Mouse (Mus musculus) liver, embryonic 12.5 days (tissue): ENCODE measurements around the gene Acsl3. TPM values are rescaled to one million over a fixed set of nuclear protein-coding genes. Genes with fewer than 3 reads are reported as not detected.

ENCODE experiments used
- ATAC-seq: fragments of 200-750 bp; cut with Nextera tagmentation; 2 replicates; pipeline ENCODE4 v1.8.0; 2017; ENCODE audit warnings: moderate number of reproducible peaks, mild to moderate bottlenecking, moderate library complexity
- H3K27ac ChIP-seq: fragments of 300-500 bp; sonication (generic); 2 replicates; pipeline ENCODE4 v1.5.1; 2016; ENCODE audit warnings: mild to moderate bottlenecking
- H3K27me3 ChIP-seq: fragments of 300-500 bp; sonication (generic); replicated peaks from 2 replicates; pipeline ENCODE4 v1.6.1; 2016; ENCODE audit warnings: mild to moderate bottlenecking, moderate library complexity
- H3K36me3 ChIP-seq: fragments of 300-500 bp; sonication (generic); 2 replicates; pipeline ENCODE4 v1.6.1; 2016; ENCODE audit warnings: mild to moderate bottlenecking, moderate library complexity
- H3K4me1 ChIP-seq: fragments of 300-500 bp; sonication (generic); 2 replicates; pipeline ENCODE4 v1.6.1; 2016
- H3K4me2 ChIP-seq: fragments of 300-500 bp; sonication (generic); 2 replicates; pipeline ENCODE4 v1.6.1; 2016; ENCODE audit warnings: mild to moderate bottlenecking, moderate library complexity
- H3K4me3 ChIP-seq: fragments of 300-500 bp; sonication (generic); 2 replicates; pipeline ENCODE4 v1.5.1; 2016; ENCODE audit warnings: mild to moderate bottlenecking, moderate library complexity
- H3K9ac ChIP-seq: fragments of 300-500 bp; sonication (generic); 2 replicates; pipeline ENCODE4 v1.6.1; 2016; ENCODE audit warnings: mild to moderate bottlenecking, moderate library complexity
- H3K9me3 ChIP-seq: fragments of 300-500 bp; sonication (generic); replicated peaks from 2 replicates; pipeline ENCODE4 v1.6.1; 2016; ENCODE audit warnings: mild to moderate bottlenecking, moderate library complexity
- WGBS: fragments of 180-500 bp; shearing (Covaris S2); methylation state at CpG from one replicate; pipeline ENCODE4 v1.1.7; 2016; ENCODE audit not compliant: insufficient replicate concordance; 5-methylcytosine and 5-hydroxymethylcytosine counted together
- polyA plus RNA-seq: library from polyadenylated mRNA; unstranded; fragments of >200 nt; fragmentation: Nextera tagmentation; extraction: Ambion mirVana; gene quantifications from 2 replicates; pipeline ENCODE4 v1.2.1, GENCODE M21; 2016

Acsl3 gene
- polyA plus RNA-seq, 1 experiment from 2014 or later = 29.8 TPM

DNA sequence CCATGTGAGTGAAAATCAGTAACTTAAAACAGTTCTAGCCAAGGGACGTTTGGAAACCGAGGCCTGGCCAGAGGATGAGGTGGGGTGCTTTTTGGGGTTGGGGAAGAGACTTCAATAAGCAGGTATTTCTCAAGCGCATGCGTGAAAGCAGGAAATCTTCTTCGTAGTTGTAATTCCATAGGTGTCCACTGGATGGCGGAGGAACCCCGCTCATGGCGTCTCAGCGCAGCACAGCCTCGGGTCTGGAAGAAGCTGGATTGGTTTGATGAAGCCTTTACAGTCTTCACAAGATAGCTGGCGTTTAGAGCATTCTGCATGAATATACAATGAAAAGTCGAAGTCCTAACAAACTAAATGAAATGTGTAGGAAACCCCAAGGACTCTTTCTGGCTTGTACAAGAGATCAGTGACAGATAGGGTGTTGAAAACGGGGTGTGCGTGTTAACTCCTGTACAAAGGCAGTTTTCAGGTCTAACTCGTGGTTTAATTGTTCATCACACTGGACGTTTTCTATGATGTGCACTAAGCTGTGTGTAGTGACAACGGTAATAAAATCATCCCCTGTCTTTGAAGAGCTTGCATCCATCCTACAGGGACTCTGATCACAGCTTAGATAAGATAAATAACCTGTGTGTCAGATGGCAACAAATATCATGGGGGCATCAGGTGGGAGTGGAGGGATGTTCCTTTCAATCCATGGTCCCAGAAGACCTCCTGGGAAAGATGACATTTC lies 67.0 kb downstream of the Acsl3 start:
- H3K4me1 ChIP-seq = no peaks in the 10 kb centered on the region
- H3K27me3 ChIP-seq = no peaks in the 10 kb centered on the region
- no peaks in the 10 kb centered on the region for H3K9me3 ChIP-seq
- no peak for ATAC-seq
- H3K4me3 ChIP-seq = no peak overlapping the region
- H3K27ac ChIP-seq = no peak overlapping the region
- 13% methylated on average over 17 of the region's 17 CpGs for WGBS
- H3K4me2 ChIP-seq = no peak overlapping the region
- H3K36me3 ChIP-seq = no peaks in the 10 kb centered on the region
- H3K9ac ChIP-seq = no peak overlapping the region

DNA sequence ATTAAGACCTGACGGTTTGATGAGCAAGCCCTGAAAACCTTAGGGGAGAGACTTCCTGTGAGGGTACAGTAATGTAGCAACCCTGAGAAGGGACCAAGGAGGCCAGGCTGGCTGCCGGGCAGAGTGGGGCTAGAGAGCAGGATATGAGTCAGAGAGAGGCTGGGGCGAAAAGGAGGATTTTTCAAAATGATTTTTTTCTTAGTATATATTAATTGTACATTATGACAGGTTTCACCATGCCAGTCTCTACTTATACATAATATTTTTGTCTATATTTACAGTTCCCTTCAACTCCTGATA lies 67.5 kb downstream of the Acsl3 start:
- Histone ChIP-seq H3K4me1 (no peaks in the 10 kb centered on the region), H3K4me3 (no peak overlapping the region), H3K27me3 (no peaks in the 10 kb centered on the region), H3K36me3 (no peaks in the 10 kb centered on the region), H3K9me3 (no peaks in the 10 kb centered on the region), H3K4me2 (no peak overlapping the region), H3K9ac (no peak overlapping the region), H3K27ac (no peak overlapping the region)
- WGBS = 33% methylated on average over 3 of the region's 3 CpGs
- ATAC-seq = no peak

DNA sequence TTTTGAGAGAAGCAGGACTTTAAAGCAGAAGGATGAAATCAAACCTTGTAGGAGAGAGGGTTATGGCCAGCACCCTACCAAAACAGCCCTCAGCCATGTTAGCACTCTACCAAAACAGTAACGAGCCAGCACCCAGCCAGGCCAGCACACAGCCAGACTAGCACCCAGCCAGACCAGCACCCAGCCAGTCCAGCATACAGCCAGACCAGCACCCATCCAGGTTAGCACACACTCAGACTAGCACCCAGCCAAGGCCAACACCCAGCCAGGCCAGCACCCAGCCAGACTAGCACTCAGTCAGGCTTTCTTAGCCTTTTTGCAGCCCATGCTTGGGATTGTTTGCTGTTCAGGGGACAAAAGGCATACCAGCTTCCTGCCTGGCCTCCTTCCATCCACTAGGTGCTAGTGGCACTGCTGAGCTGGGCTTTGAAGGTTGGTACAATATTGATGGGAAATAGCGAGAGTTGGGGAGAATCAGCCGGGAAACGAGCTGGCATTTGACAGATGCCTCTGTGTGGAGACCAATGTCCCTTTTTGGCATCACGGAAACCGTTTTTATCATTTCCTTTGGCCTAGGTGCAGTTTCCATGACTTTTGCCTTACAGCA lies 68.1 kb downstream of the Acsl3 start:
- H3K36me3 ChIP-seq = no peaks in the 10 kb centered on the region
- H3K4me2 ChIP-seq = no peak overlapping the region
- H3K27ac ChIP-seq = no peak overlapping the region
- ATAC-seq = no peak
- 51% methylated on average over 6 of the region's 6 CpGs for WGBS
- H3K4me3 ChIP-seq = no peak overlapping the region
- H3K9me3 ChIP-seq = no peaks in the 10 kb centered on the region
- H3K27me3 ChIP-seq = no peaks in the 10 kb centered on the region
- no peaks in the 10 kb centered on the region for H3K4me1 ChIP-seq
- no peak overlapping the region for H3K9ac ChIP-seq

DNA sequence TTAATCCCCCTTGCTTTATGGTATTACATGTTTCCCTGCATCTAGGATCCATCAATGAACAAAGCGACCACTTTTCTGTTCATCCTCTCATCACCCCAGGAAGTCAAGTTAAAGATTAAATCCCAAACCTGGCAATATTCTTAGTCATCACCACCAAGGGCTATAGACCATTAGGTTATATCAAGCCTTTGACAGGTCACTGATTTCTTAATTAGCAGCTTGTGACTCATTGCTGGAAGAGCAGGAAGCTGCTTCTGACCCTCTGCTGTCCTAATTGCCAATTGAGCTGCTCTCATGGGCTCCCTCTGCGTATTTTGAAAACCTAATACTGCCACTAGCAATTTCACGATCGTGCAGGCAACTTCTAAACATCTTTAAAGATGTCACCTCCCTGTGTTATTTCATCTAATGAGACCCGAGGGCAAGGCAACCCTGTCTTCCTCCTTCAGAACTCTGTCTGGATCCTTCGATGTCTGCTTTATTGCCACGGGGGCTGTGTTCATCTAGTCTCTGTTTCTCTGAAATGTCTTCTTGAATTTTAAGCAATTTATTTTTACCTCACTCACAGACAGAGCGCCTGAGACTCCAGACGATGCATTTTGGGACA lies 72.6 kb downstream of the Acsl3 start:
- Histone ChIP-seq H3K9me3 (no peaks in the 10 kb centered on the region), H3K27ac (no peak overlapping the region), H3K36me3 (no peaks in the 10 kb centered on the region), H3K4me3 (no peak overlapping the region), H3K27me3 (no peaks in the 10 kb centered on the region), H3K4me2 (no peak overlapping the region), H3K4me1 (no peaks in the 10 kb centered on the region), H3K9ac (no peak overlapping the region)
- WGBS = 61% methylated on average over 9 of the region's 9 CpGs
- ATAC-seq = no peak

DNA sequence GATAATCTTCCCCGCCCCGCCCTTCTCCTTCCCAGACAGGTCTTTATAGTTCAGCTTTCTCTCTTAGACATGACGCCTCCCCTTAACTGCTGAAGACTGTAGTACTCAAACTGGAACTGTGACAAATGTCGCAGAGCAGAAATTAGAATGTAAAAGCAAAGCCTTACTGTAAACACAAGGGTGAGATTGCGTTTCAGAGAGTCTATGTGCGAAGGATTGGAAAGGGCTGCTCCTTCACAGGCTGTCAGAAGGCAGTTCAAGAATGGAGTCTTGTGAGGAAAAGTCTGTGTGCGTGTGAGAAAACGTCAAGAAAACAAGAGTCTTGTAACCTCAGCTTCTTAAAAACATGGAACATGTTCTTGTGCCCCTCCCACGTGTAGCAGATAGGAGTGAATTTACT lies 74.7 kb downstream of the Acsl3 start:
- ATAC-seq = no peak
- no peaks in the 10 kb centered on the region for H3K36me3 ChIP-seq
- 62% methylated on average over 9 of the region's 9 CpGs for WGBS

DNA sequence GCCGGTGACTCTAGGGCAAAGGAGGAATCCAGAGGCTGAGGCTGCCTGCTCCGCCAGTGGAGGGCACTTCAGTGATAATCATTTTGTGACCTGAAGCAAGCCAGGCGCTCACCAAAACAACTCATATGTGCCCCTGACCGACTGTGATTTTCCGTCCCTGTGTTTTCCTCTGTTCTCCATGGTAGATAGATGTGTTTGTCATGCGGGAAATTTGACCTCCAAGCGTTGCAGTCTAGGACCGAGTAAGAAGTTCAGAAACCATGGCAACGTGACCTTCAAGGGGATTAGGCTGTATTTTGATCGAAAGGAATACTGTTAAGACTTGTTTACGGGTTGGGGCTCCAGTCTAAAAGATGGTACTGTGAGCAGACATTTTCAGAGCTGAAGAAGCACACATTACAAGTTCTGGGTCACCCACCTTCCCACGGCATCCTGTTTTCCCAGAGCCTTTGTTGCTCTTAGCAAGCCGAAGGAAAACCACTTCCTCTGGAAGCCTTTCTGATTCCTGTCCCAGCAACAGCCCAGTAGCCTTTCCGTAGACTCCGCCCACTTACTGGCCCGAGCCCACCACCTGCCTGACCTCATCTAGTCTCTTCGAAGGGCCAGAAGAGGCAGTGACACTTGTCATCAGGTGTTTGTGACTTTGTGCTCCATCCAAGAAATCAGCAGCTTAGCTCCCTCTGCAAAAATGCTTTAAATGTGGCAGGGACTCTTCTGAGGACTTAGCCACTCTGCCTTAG lies 76.8 kb downstream of the Acsl3 start:
- no peak overlapping the region for H3K4me3 ChIP-seq
- no peaks in the 10 kb centered on the region for H3K36me3 ChIP-seq
- no peaks in the 10 kb centered on the region for H3K9me3 ChIP-seq
- 48% methylated on average over 17 of the region's 17 CpGs for WGBS
- no peaks in the 10 kb centered on the region for H3K4me1 ChIP-seq
- no peak overlapping the region for H3K27ac ChIP-seq
- H3K27me3 ChIP-seq = no peaks in the 10 kb centered on the region
- H3K9ac ChIP-seq = no peak overlapping the region
- no peak for ATAC-seq
- no peak overlapping the region for H3K4me2 ChIP-seq

More for the DNA sequence above, 74.7 kb downstream of the Acsl3 start:
- H3K27ac ChIP-seq = no peak overlapping the region
- no peaks in the 10 kb centered on the region for H3K27me3 ChIP-seq
- no peak overlapping the region for H3K4me3 ChIP-seq
- no peaks in the 10 kb centered on the region for H3K9me3 ChIP-seq
- H3K4me1 ChIP-seq = no peaks in the 10 kb centered on the region
- H3K4me2 ChIP-seq = no peak overlapping the region
- H3K9ac ChIP-seq = no peak overlapping the region

DNA sequence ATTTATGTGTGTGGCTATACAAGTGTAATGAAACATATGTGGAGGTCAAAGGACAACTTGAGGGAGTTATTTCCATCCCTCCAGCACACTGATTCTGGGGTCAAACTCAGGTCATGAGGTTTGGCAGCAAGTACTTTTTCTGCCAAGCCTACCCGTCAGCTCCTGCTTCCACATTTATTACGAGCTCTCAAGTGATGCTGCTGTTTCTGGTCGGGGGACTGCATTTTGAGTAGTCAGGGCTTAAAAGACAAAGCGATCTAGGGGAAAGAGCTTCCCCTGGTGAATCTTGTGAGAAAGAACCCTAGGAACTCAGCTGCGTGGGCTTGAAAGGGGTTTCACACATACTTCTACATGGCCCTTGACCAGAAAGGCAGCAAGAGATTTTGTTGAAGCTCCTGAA lies 80.0 kb downstream of the Acsl3 start:
- ATAC-seq = no peak
- WGBS = 63% methylated on average over 5 of the region's 5 CpGs
- H3K9ac ChIP-seq = no peak overlapping the region
- no peaks in the 10 kb centered on the region for H3K4me1 ChIP-seq
- no peaks in the 10 kb centered on the region for H3K36me3 ChIP-seq
- H3K9me3 ChIP-seq = no peaks in the 10 kb centered on the region
- H3K4me3 ChIP-seq = no peak overlapping the region
- H3K27ac ChIP-seq = no peak overlapping the region
- H3K4me2 ChIP-seq = no peak overlapping the region
- H3K27me3 ChIP-seq = no peaks in the 10 kb centered on the region

DNA sequence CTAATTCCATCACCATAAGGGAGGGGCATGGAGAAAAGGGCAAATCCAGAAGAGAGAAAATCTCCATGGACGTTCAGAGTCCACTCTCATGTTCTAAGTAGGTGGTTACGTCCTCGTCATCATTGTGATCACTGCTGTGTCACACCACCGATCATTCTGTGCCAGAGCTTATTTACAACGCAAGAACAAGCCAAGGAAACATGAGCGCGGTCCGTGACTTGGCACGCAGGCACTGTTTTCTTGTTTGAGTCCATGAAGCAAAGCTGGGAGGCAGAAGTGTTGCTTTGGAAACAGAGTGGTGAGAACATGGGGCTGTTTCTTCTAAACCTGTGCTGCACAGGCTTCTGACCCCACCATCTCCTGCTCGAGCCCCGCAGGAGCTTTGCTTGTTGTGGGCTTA lies 83.1 kb downstream of the Acsl3 start:
- Histone ChIP-seq H3K4me1 (no peaks in the 10 kb centered on the region), H3K36me3 (no peaks in the 10 kb centered on the region), H3K27ac (no peak overlapping the region), H3K9ac (no peak overlapping the region), H3K27me3 (no peaks in the 10 kb centered on the region), H3K4me3 (no peak overlapping the region), H3K4me2 (no peak overlapping the region), H3K9me3 (no peaks in the 10 kb centered on the region)
- WGBS = 84% methylated on average over 11 of the region's 11 CpGs
- ATAC-seq = no peak

DNA sequence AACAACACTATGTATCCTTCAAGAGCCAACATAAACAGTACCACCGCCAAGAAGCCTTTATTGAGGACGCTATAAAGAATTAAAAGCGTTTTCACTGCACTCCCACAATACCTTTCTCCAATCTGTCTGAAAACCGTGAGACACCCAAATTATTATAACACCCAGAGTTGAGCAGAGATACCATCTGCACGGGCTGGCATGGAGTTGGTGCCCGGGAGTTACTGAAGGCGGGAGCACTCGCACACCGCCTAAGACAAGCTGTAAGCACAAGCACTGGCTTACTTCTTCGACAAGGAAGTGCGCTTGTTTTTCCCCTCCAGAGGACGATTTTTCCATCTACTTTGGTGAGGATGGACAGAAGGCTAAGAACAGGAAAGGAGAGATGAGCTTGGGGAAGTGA lies 84.6 kb downstream of the Acsl3 start:
- WGBS = 76% methylated on average over 12 of the region's 12 CpGs
- H3K9ac ChIP-seq = no peak overlapping the region

DNA sequence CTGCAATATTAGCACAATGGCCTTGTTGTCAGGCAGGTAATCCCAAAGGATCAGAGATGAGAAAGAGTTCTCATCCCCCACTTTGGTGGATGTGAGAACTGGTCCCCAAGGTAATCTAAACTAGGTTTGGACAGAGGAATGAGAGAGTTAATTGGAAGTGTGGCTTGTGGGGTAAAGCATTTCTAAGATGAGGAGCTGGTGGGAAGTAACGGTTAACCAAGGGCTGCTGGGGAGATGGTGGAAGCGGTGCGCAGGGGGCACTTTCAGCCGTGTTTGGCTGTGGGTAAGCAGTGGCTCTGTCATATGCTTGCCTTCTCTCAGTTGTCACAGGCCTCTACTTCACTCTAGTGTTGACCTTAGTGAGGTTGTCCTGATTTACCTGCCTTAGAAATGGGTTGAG lies 85.7 kb downstream of the Acsl3 start:
- Histone ChIP-seq H3K9ac (no peak overlapping the region), H3K9me3 (no peaks in the 10 kb centered on the region), H3K27me3 (no peaks in the 10 kb centered on the region), H3K4me3 (no peak overlapping the region), H3K27ac (no peak overlapping the region), H3K4me1 (no peaks in the 10 kb centered on the region), H3K36me3 (no peaks in the 10 kb centered on the region), H3K4me2 (no peak overlapping the region)
- ATAC-seq = no peak
- 74% methylated on average over 4 of the region's 4 CpGs for WGBS

More for the DNA sequence above, 84.6 kb downstream of the Acsl3 start:
- no peaks in the 10 kb centered on the region for H3K27me3 ChIP-seq
- no peaks in the 10 kb centered on the region for H3K9me3 ChIP-seq
- H3K4me2 ChIP-seq = no peak overlapping the region
- no peak overlapping the region for H3K4me3 ChIP-seq
- no peaks in the 10 kb centered on the region for H3K4me1 ChIP-seq
- H3K36me3 ChIP-seq = no peaks in the 10 kb centered on the region
- H3K27ac ChIP-seq = no peak overlapping the region
- no peak for ATAC-seq

DNA sequence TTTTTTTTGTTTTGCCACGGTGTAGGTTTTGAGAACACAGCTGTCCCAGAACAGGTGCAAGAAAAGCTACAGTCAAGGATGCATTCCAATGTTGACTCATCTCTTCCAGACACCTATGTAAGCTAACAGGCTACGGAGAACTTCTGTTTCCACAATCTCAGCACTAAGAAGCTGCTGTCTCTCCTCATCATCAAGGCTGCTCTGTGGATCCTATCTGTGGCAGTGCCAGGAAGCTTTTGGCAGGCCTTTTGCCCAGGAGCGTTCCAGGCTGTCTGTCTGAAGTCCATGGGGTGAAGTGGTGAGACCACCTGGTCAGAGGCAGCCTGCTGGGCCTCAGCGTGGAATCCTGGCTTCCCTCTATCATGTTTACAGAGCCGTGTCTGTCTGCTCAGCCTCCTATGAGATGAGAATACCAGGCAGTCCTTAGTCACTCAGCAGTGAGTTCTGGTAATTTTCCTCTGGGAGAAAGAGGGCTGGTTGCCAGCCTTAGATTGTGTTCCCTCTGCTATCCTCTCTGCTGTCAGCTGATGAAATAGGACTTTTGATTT lies 87.7 kb downstream of the Acsl3 start:
- Histone ChIP-seq H3K9ac (no peak overlapping the region), H3K4me3 (no peak overlapping the region), H3K9me3 (no peaks in the 10 kb centered on the region), H3K27ac (no peak overlapping the region), H3K4me2 (no peak overlapping the region), H3K4me1 (no peaks in the 10 kb centered on the region), H3K36me3 (no peaks in the 10 kb centered on the region), H3K27me3 (no peaks in the 10 kb centered on the region)
- WGBS = 52% methylated on average over 5 of the region's 5 CpGs
- ATAC-seq = no peak
